Mouse (Mus musculus): Measurements from ENCODE around the gene Spats2. TPM values are rescaled to one million over a fixed set of nuclear protein-coding genes. Genes with fewer than 3 reads are reported as not detected.
"Not testable (repeated sequence)": the region's sequence is repeated elsewhere in the genome, so short reads cannot be mapped to it uniquely, and the experiment has no call there.

The Spats2 gene
- total RNA-seq, 2 experiments from 2014 or later = 0.46 TPM; not detected in 1

DNA sequence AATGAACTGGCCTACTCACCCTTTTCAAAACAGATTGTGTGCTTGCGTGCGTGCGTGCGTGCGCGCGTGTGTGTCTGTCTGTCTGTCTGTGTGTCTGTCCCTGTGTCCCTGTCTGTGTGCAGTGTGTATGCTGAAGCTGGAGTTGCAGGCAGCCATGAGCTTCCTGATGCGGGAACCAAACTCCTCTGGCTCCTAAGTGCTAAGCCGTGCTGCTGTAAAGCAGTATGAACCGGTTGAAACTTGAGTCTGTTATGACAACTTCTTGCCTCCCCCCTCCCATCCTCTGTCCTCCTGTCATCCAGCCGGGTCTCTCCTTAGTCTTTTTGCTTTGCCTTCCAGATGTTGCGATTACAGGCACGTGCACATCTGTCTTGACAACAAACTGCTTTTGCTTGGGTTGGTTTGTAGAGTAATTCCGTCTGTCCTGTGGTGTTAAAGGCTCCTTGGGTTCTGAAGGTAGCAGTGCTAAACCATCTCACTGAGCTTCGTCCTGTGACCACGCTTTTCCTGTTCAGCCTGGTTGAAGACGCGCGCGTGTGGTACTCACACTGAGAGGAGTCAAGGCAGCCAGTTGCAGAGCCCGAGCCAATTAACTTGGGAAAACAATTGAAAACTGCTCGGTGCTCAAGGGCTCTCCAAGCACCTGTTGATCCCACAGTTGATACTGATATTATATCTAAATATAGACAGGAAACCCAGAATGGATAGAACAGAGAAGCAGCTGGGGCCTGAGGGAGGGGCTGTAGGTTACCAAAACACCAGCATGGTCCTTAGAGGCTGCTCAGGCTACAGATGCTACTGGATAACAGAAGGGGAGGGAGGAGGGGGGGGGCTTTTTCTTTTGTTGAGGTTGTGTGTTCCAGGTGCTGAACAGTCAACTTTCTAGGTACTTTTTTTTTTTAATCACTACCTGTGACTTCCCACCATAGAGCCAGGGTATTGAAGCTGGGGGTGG, 4.5 kb downstream of the Spats2 start:
- no peak for ATAC-seq (replicated peaks; ENCODE audit: poor library complexity, severe bottlenecking)

DNA sequence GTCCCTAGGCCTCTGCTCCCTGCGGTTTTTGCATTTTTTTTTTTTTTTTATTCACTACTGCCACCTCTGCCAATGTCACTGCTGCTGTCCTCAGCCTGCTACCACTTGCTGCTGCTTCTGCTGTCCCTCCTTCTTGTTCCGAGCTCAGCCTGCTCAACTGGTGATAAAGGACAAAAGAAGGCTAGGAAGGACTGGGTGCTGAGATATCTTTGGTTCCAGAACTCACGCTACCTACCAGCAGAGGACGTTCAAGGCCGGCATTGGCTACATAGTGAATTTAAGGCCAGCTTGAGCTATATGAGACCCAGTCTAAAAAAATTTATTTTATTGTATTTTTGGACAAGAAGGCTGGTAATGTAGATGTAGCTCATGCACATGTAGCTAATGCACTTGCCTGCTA, 12.7 kb downstream of the Spats2 start:
- ATAC-seq (replicated peaks; ENCODE audit: poor library complexity, severe bottlenecking) = no peak

DNA sequence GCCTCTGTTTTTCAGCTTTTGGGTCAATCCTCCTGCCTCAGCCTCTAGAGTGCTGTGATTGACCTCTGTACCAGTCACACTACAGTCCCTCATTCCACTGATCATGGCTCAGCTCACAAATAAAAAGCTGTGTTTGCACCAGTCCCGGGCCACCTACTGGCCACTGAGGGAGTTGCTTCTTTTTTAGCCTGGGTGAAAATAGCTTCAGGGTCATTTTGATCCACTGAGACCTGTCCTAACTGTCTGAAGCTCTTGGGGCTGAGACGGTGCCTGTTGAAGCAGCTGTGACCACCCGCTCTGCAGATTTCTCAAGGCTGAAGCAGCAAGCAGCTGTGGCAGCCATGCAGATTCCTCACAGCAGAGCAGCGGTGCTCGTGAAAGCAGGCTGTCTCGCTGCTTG, 14.0 kb downstream of the Spats2 start:
- no peak; the same call in 1 of the 2 replicates for ATAC-seq (replicated peaks; ENCODE audit: poor library complexity, severe bottlenecking)

GRCm38 (mm10) chr15:99150516-99150915, 24.8 kb downstream of the Spats2 start:
- ATAC-seq (replicated peaks; ENCODE audit: poor library complexity, severe bottlenecking) = no peak

- ATAC-seq (replicated peaks; ENCODE audit: poor library complexity, severe bottlenecking) = no peak
These were observed 25.6 kb downstream of the Spats2 start for GRCm38 (mm10) chr15:99151324-99151723.

- ATAC-seq (replicated peaks; ENCODE audit: poor library complexity, severe bottlenecking) = no peak
These were observed 27.8 kb downstream of the Spats2 start for GRCm38 (mm10) chr15:99153466-99153865.

DNA sequence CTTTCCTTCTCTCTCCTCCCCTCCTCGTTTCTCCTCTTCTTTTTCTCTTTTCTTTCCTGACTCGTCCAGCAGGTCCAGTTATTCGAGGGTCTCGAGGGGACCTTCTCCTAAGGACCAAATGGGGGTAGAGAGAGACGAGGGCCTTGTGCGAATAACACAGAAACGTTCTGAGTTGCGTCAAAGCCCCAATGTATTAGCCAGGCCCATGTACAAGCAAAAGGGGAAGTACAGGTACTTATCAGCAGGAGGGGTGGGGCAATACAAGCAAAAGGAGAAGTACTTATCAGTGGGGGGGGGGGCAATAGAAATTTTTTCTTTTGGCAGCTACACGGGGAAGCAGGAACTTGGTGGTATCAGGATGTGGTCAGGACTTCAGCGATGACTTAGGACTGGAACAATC, 28.8 kb downstream of the Spats2 start:
- not testable (repeated sequence) for ATAC-seq (replicated peaks; ENCODE audit: poor library complexity, severe bottlenecking)

DNA sequence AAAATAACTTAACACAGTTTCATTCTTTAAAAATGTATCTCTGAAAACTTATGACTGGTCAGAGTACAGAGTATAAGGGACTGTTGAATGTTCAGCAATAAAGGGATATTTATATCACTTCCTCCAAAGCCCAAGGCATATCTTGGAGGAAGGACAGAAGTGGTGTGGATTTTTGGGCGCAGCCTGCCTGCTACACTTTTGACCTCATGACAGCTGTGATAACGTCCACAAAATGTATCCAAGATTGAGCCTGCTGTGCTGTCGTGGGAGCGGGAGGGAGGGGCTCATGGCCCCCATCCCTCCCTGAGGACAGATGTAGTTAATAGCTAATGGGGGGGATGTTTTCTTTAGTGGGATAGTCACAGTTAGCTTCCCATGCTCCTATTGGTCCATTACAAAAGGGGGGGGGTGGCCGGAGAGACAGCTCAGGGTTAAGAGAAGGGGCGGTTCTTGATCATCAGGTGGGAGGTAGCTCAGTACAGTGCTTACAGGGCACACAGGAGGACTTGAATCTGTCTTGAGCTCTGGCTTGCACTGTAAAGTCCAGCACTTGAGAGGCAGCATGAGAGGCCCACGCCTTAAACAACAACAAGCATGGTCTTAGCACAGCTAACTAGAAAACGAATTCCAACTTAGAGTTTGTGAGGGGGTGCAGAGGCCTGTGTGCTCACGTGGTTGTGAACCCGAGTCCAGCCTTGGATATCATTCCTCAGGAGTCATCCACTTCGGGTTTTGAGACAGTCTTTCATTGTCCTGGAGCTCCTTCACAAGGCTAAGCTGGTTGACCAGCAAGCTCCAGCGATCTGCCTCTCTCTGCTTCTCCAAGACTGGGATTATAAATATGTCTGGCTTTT, 38.0 kb downstream of the Spats2 start:
- no peak for ATAC-seq (replicated peaks; ENCODE audit: poor library complexity, severe bottlenecking)

GRCm38 (mm10) chr15:99172131-99172530, 46.4 kb downstream of the Spats2 start:
- ATAC-seq (replicated peaks; ENCODE audit: poor library complexity, severe bottlenecking) = no peak

- no peak for ATAC-seq (replicated peaks; ENCODE audit: poor library complexity, severe bottlenecking)
These were observed 53.9 kb downstream of the Spats2 start for GRCm38 (mm10) chr15:99179639-99180038.

GRCm38 (mm10) chr15:99184217-99184914, 58.6 kb downstream of the Spats2 start:
- ATAC-seq (replicated peaks; ENCODE audit: poor library complexity, severe bottlenecking) = no peak

DNA sequence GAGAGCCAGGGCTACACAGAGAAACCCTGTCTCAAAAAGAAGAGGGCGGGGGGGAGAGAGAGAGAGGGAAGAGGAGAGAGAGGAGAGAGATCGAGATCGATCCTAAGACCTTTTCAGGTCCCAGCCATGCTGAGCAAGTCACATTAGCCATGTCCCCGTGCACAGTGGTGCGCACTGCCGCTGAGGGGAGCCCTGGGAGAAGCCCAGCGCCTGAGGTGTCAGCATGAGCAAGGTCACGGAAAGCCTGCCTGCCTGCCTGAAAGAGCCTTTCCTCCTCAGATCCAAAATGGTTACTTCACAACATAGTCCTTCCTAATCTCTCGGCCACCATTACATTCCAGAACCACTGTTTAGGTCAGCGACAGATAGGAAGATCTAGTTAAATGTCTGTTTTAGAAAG, 68.6 kb downstream of the Spats2 start:
- ATAC-seq (replicated peaks; ENCODE audit: poor library complexity, severe bottlenecking) = no peak

GRCm38 (mm10) chr15:99195043-99195442, 69.3 kb downstream of the Spats2 start:
- ATAC-seq (replicated peaks; ENCODE audit: poor library complexity, severe bottlenecking) = no peak

- no peak for ATAC-seq (replicated peaks; ENCODE audit: poor library complexity, severe bottlenecking)
These were observed 73.0 kb downstream of the Spats2 start for GRCm38 (mm10) chr15:99198761-99199160.

- no peak for ATAC-seq (replicated peaks; ENCODE audit: poor library complexity, severe bottlenecking)
These were observed 80.2 kb downstream of the Spats2 start for GRCm38 (mm10) chr15:99205959-99206358.

DNA sequence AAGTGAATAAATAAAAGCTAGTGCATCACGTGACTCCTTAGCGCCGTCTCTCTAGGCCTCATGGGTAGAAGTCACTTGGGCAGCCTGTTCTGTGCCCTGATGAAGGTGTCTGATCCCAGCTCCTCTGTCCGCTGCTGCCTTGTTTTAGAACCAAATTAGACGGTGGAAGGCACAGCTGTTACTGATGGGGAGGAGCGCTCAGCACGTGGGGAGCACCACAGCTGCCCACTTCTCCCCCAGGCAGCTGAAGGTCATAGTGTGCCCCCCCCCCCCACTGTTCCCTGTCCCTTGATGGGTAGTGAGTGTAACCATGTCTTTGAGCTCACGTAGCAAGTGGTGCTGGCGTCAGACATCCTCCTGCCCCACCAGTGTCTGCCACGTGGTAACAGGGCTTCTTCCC, 87.5 kb downstream of the Spats2 start:
- ATAC-seq (replicated peaks; ENCODE audit: poor library complexity, severe bottlenecking) = no peak

DNA sequence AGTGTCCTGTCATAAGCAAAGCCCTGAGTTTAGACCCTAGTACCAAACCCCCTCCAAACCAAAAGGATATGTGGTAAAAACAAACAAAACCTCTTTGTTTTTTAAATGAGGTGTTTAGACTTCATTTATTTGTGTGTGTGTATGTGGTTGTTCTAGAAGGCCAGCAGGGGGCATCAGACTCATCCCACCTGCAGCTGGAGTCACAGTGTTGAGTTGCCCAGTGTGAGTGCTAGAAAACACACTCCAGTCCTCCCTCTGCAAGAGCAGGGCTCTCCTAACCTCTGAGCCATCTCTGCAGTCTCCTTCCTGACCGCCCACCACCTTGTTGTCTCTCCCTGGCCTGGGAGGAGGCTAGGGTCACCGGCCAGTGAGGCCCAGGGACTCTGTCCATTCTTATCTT, 89.2 kb downstream of the Spats2 start:
- ATAC-seq (replicated peaks; ENCODE audit: poor library complexity, severe bottlenecking) = peak; percentile 46; the same call in 1 of the 2 replicates

GRCm38 (mm10) chr15:99215741-99216463, 90.2 kb downstream of the Spats2 start:
- ATAC-seq (replicated peaks; ENCODE audit: poor library complexity, severe bottlenecking) = no peak

- no peak for ATAC-seq (replicated peaks; ENCODE audit: poor library complexity, severe bottlenecking)
These were observed 91.9 kb downstream of the Spats2 start for GRCm38 (mm10) chr15:99217630-99218029.
